Mouse (Mus musculus): Measurements from ENCODE around the gene Gm20708. TPM values are rescaled to one million over a fixed set of nuclear protein-coding genes. Genes with fewer than 3 reads are reported as not detected.
"Not testable (repeated sequence)": the region's sequence is repeated elsewhere in the genome, so short reads cannot be mapped to it uniquely, and the experiment has no call there.

Gene Gm20708
- polyA plus RNA-seq, 1 experiment from 2014 or later: 1.0 TPM

DNA sequence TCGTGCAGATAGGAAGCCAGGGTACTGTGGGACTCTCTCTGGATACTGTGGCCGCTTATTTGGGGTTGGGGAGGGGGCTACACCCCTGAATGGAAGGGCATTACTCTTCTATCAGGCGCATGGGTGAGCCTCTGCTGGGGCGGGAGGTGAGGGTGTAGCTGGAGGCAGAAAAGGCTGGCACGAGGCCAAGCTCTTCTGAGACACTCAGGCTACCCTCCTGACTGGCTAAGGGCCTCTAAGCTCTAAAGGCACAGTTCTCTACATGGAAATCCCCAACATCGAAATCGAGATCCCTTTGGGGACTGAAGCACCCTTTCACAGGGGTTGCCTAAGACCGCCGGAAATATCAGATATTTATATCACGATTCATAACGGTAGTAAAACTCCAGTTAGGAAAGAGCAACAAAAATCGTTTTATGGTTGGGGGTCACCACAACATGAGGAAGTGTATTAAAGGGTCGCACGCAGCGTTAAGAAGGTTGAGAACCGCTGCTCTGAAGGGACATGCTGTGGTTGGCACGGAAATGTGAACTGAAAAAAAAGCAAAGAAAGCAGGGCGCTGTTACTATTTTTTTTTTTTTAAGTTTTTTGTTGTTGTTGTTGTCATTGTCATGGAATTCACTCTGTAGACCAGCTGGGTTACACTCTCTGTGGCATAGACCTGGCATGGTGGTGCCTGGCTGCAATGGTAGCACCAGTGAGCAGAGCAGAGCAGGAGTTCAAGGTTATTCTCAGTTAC is 18.9 kb downstream of the Gm20708 start:
- H3K27ac ChIP-seq (replicated peaks in 1 of 2; ENCODE audit: control insufficient read depth in 1 of 2, insufficient read depth in 1 of 2, low read depth in 2 of 2, low read length in 2 of 2): peak overlapping the region; percentile 90 to 97
- peak overlapping the region; percentile 1 to 10; a peak in 2 of 4 replicates for H3K4me3 ChIP-seq (ENCODE audit: control insufficient read depth in 1 of 2, insufficient read depth in 1 of 2, low read depth in 1 of 2, low read length in 2 of 2)
- no peaks in the 10 kb centered on the region for H3K27me3 ChIP-seq (ENCODE audit: control insufficient read depth, insufficient read depth, low read length)
- no peak for ATAC-seq (ENCODE audit: insufficient number of reproducible peaks, insufficient read depth, low FRiP score, low read depth)
- H3K9me3 ChIP-seq (ENCODE audit: control insufficient read depth, low read length): no peaks in the 10 kb centered on the region
- peaks cover 9% of the 10 kb centered on the region for H3K36me3 ChIP-seq (ENCODE audit: control insufficient read depth, insufficient read depth, low read length)
- H3K9ac ChIP-seq (ENCODE audit: low read length): peak overlapping the region; percentile 86
- WGBS: 39% methylated on average over 18 of the region's 18 CpGs
- peaks cover 61 to 74% of the 10 kb centered on the region in 2 experiments for H3K4me1 ChIP-seq (ENCODE audit: control insufficient read depth in 2 of 2, insufficient read depth in 2 of 2, low read length in 2 of 2)
- peak overlapping the region; percentile 92 for H3K4me2 ChIP-seq (ENCODE audit: low read length)

GRCm38 (mm10) chr11:117828888-117829604 is 19.6 kb downstream of the Gm20708 start:
- 7% methylated on average over 9 of the region's 9 CpGs for WGBS
- Histone ChIP-seq H3K4me2 (ENCODE audit: low read length) (peak overlapping the region; percentile 92), H3K4me1 (ENCODE audit: control insufficient read depth in 2 of 2, insufficient read depth in 2 of 2, low read length in 2 of 2) (peaks cover 57 to 67% of the 10 kb centered on the region in 2 experiments), H3K9me3 (ENCODE audit: control insufficient read depth, low read length) (no peaks in the 10 kb centered on the region), H3K36me3 (ENCODE audit: control insufficient read depth, insufficient read depth, low read length) (peaks cover 2% of the 10 kb centered on the region; the same call in 1 of the 2 replicates), H3K4me3 (ENCODE audit: control insufficient read depth in 1 of 2, insufficient read depth in 1 of 2, low read depth in 1 of 2, low read length in 2 of 2) (no peak overlapping the region), H3K27ac (replicated peaks in 1 of 2; ENCODE audit: control insufficient read depth in 1 of 2, insufficient read depth in 1 of 2, low read depth in 2 of 2, low read length in 2 of 2) (peak overlapping the region; percentile 90 to 97), H3K27me3 (ENCODE audit: control insufficient read depth, insufficient read depth, low read length) (no peaks in the 10 kb centered on the region), H3K9ac (ENCODE audit: low read length) (peak overlapping the region; percentile 56)
- peak; percentile 32; the same call in 1 of the 2 replicates for ATAC-seq (ENCODE audit: insufficient number of reproducible peaks, insufficient read depth, low FRiP score, low read depth)

DNA sequence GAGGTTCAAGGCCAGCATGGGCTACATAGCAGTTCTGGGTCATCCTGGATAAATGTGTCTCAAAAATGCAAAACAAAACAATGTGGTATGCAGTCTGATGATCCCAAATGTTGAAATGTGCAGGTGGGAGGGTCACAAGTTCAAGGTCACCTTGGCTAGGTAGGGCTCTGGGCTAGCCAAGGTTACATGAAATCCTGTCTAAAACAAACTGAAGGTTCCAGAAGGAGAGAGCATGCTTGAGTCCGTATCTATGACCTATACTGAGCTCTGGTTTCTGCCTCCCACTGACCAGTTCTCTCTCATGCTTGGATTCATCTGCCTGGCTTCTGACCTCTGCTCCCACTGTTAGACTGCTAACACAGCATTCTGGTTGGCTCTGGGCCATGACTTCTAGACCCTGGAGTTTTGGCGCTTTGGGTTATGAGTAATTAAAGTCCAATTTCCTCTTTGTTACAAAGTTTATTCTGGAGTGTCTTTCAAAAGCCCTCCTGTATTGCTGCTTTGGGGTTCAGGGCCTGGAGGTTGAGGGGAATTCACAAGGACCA is 20.3 kb downstream of the Gm20708 start:
- no peaks in the 10 kb centered on the region for H3K36me3 ChIP-seq (ENCODE audit: control insufficient read depth, insufficient read depth, low read length)
- 44% methylated on average over 2 of the region's 2 CpGs for WGBS
- no peak for ATAC-seq (ENCODE audit: insufficient number of reproducible peaks, insufficient read depth, low FRiP score, low read depth)
- no peaks in the 10 kb centered on the region for H3K9me3 ChIP-seq (ENCODE audit: control insufficient read depth, low read length)
- H3K27me3 ChIP-seq (ENCODE audit: control insufficient read depth, insufficient read depth, low read length): no peaks in the 10 kb centered on the region
- H3K4me2 ChIP-seq (ENCODE audit: low read length): peak overlapping the region; percentile 92; the same call in 1 of the 2 replicates
- H3K4me1 ChIP-seq (ENCODE audit: control insufficient read depth in 2 of 2, insufficient read depth in 2 of 2, low read length in 2 of 2): peaks cover 52 to 61% of the 10 kb centered on the region in 2 experiments
- peak overlapping the region; percentile 90 to 97 for H3K27ac ChIP-seq (replicated peaks in 1 of 2; ENCODE audit: control insufficient read depth in 1 of 2, insufficient read depth in 1 of 2, low read depth in 2 of 2, low read length in 2 of 2)
- H3K4me3 ChIP-seq (ENCODE audit: control insufficient read depth in 1 of 2, insufficient read depth in 1 of 2, low read depth in 1 of 2, low read length in 2 of 2): no peak overlapping the region
- peak overlapping the region; percentile 56 for H3K9ac ChIP-seq (ENCODE audit: low read length)

DNA sequence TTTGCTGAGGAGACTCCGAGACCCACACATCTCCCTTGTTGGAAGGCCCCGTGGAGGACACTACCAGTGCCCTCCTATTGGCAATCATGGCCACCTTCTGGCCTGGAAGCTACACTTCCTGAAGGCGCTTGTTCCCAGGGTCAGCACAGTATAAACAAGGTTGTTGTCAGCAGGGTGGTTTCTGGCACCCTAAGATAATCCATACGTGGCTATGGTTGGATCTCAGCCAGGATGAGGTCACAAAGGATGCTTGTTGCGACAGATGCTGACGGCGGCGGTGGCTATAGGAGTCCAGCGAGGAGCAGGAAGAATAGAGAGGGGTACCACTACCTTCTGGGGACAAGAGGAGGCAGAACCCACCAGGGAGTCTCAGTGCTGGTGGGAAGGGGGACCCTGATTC is 20.9 kb downstream of the Gm20708 start:
- ATAC-seq (ENCODE audit: insufficient number of reproducible peaks, insufficient read depth, low FRiP score, low read depth): no peak
- H3K27ac ChIP-seq (replicated peaks in 1 of 2; ENCODE audit: control insufficient read depth in 1 of 2, insufficient read depth in 1 of 2, low read depth in 2 of 2, low read length in 2 of 2): peak overlapping the region; percentile 90 to 97
- no peak overlapping the region for H3K4me2 ChIP-seq (ENCODE audit: low read length)
- no peak overlapping the region for H3K4me3 ChIP-seq (ENCODE audit: control insufficient read depth in 1 of 2, insufficient read depth in 1 of 2, low read depth in 1 of 2, low read length in 2 of 2)
- H3K27me3 ChIP-seq (ENCODE audit: control insufficient read depth, insufficient read depth, low read length): no peaks in the 10 kb centered on the region
- H3K36me3 ChIP-seq (ENCODE audit: control insufficient read depth, insufficient read depth, low read length): no peaks in the 10 kb centered on the region
- H3K9me3 ChIP-seq (ENCODE audit: control insufficient read depth, low read length): no peaks in the 10 kb centered on the region
- WGBS: 47% methylated on average over 9 of the region's 9 CpGs
- peaks cover 52 to 54% of the 10 kb centered on the region in 2 experiments for H3K4me1 ChIP-seq (ENCODE audit: control insufficient read depth in 2 of 2, insufficient read depth in 2 of 2, low read length in 2 of 2)
- no peak overlapping the region; the same call in 1 of the 2 replicates for H3K9ac ChIP-seq (ENCODE audit: low read length)

DNA sequence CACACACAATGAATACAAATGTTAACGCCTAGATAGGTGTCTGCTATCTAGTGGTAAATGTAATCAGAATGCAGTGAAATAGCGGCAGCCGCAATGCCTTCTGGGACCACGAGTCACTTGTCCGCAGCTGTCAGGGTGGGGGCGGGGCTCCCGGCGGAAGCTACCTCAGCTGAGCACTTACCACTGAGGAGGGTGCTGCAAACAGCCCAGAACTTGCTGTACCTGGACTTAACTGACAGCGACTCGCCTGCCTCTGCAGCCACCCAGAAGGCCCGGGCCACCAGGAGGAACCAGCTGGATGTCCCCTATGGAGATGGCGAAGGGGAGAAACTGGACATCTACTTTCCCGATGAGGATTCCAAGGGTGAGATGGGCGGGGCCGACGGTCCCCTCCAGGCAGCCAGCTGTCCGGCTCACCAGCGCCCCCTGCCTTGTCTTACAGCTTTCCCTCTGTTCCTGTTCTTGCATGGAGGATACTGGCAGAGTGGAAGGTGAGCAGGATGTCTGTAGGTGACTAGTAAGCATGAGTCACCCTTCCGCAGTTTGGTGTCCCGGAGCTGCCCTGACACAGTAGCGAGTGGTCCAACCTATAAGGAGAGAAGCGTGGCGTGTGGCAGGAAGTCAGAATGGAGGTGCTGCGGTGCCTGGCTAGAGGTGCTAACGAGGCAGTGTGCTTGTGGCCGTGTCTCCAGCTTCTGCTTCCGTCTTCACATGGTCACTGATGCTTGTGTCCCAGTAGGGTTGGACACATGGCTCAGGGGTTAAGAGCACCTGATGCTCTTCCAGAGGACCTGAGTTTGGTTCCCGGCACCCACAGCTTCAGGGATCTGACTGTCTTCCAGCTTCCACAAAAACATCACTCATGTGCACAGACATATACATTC is 22.9 kb downstream of the Gm20708 start:
- H3K27me3 ChIP-seq (ENCODE audit: control insufficient read depth, insufficient read depth, low read length): no peaks in the 10 kb centered on the region
- H3K9me3 ChIP-seq (ENCODE audit: control insufficient read depth, low read length): no peaks in the 10 kb centered on the region
- H3K36me3 ChIP-seq (ENCODE audit: control insufficient read depth, insufficient read depth, low read length): no peaks in the 10 kb centered on the region
- H3K4me3 ChIP-seq (ENCODE audit: control insufficient read depth in 1 of 2, insufficient read depth in 1 of 2, low read depth in 1 of 2, low read length in 2 of 2): peak overlapping the region; percentile 15 to 26; a peak in 3 of 4 replicates
- H3K9ac ChIP-seq (ENCODE audit: low read length): no peak overlapping the region
- 27% methylated on average over 28 of the region's 28 CpGs for WGBS
- H3K4me2 ChIP-seq (ENCODE audit: low read length): peak overlapping the region; percentile 47
- H3K4me1 ChIP-seq (ENCODE audit: control insufficient read depth in 2 of 2, insufficient read depth in 2 of 2, low read length in 2 of 2): peaks cover 38 to 40% of the 10 kb centered on the region in 2 experiments
- no peak overlapping the region for H3K27ac ChIP-seq (replicated peaks in 1 of 2; ENCODE audit: control insufficient read depth in 1 of 2, insufficient read depth in 1 of 2, low read depth in 2 of 2, low read length in 2 of 2)
- no peak for ATAC-seq (ENCODE audit: insufficient number of reproducible peaks, insufficient read depth, low FRiP score, low read depth)

GRCm38 (mm10) chr11:117833509-117833908 is 24.0 kb downstream of the Gm20708 start:
- not testable (repeated sequence) for ATAC-seq (ENCODE audit: insufficient number of reproducible peaks, insufficient read depth, low FRiP score, low read depth); H3K36me3 ChIP-seq (ENCODE audit: control insufficient read depth, insufficient read depth, low read length); H3K9me3 ChIP-seq (ENCODE audit: control insufficient read depth, low read length); H3K27ac ChIP-seq (replicated peaks in 1 of 2; ENCODE audit: control insufficient read depth in 1 of 2, insufficient read depth in 1 of 2, low read depth in 2 of 2, low read length in 2 of 2); H3K9ac ChIP-seq (ENCODE audit: low read length); H3K4me3 ChIP-seq (ENCODE audit: control insufficient read depth in 1 of 2, insufficient read depth in 1 of 2, low read depth in 1 of 2, low read length in 2 of 2); H3K27me3 ChIP-seq (ENCODE audit: control insufficient read depth, insufficient read depth, low read length); H3K4me2 ChIP-seq (ENCODE audit: low read length)
- 90% methylated on average over 4 of the region's 6 CpGs for WGBS
- H3K4me1 ChIP-seq (ENCODE audit: control insufficient read depth in 2 of 2, insufficient read depth in 2 of 2, low read length in 2 of 2): peaks cover 29 to 31% of the 10 kb centered on the region in 2 experiments

DNA sequence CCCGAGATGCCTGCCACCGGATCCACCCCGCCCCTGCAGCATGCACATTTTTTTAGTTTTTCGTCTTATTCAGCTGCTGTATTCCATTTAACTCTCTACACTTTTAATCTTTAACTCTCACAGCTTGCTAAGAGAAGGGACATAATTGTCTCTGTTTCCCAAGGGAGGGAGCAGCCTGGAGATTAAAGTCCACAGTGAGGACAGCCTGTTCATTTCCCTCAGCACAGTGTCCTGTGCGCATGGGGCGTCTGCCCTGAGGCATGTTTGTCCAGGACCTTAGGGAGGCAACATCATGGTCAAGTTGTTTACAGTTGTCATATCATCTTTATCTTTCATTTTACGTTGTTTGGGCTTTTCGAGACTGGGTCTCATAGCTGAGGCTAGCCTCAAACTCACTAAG is 24.6 kb downstream of the Gm20708 start:
- WGBS: 84% methylated on average over 8 of the region's 8 CpGs
- H3K27me3 ChIP-seq (ENCODE audit: control insufficient read depth, insufficient read depth, low read length): no peaks in the 10 kb centered on the region

More for the DNA sequence above, 24.6 kb downstream of the Gm20708 start:
- Histone ChIP-seq H3K36me3 (ENCODE audit: control insufficient read depth, insufficient read depth, low read length) (no peaks in the 10 kb centered on the region), H3K9me3 (ENCODE audit: control insufficient read depth, low read length) (no peaks in the 10 kb centered on the region), H3K4me2 (ENCODE audit: low read length) (no peak overlapping the region), H3K4me1 (ENCODE audit: control insufficient read depth in 2 of 2, insufficient read depth in 2 of 2, low read length in 2 of 2) (peaks cover 26 to 27% of the 10 kb centered on the region in 2 experiments), H3K27ac (replicated peaks in 1 of 2; ENCODE audit: control insufficient read depth in 1 of 2, insufficient read depth in 1 of 2, low read depth in 2 of 2, low read length in 2 of 2) (no peak overlapping the region), H3K4me3 (ENCODE audit: control insufficient read depth in 1 of 2, insufficient read depth in 1 of 2, low read depth in 1 of 2, low read length in 2 of 2) (no peak overlapping the region), H3K9ac (ENCODE audit: low read length) (no peak overlapping the region)
- no peak for ATAC-seq (ENCODE audit: insufficient number of reproducible peaks, insufficient read depth, low FRiP score, low read depth)
